Mouse (Mus musculus): ENCODE data around the gene Noc2l.

DNA sequence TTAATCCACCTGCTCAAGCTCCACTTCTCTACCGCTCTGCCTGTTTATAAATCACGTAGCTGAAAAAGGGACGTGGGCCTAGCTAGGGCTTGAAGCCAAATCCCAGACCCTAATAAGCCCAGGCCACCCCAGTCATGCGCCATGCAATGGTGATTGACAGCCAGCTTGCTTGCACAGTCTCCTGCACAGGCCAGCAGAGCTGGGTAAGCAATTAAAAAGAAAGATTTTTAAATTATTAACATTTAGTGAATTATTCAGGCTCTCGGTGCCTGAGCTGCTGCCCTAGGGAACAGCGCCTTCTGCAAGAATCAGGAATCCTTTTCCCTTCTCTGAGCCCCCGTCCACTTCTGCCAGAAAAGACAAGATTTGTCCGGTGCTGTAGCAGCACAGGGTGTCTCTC is 15.3 kb downstream of the Noc2l start:
- TF ChIP-seq CTCF (IDR thresholded peaks at IDR 0.05; ENCODE audit: insufficient read depth, low read length) (no peak), POLR2A (IDR thresholded peaks at IDR 0.05; ENCODE audit: borderline replicate concordance, extremely low read depth, low read depth, low read length) (no peak)

Measured in lung, adult 2 months (tissue).